ENCODE assay signal across 17 mouse cellular contexts in genomic region chr7:110387565-110387964, GRCm38 (mm10).
A peak's percentile ranks its signal among the peaks of the same experiment; 100 is the strongest.
DNase-seq lines count a peak whose midpoint lies in the region; ATAC-seq lines count a peak whose summit lies in the region.
"Had no signal": no experiment of that assay in that cellular context is flagged by ENCODE, and none has a peak within 500 bp of the region (broad histone marks: within the 10 kb centered on the region; RNA-seq: fewer than 3 reads in every experiment).

No protein-coding gene starts in this region.

- no peak overlapping the region for H3K9ac ChIP-seq in limb, embryonic 11.5 days (ENCODE audit: low read length)
- H3K9ac ChIP-seq: embryonic facial prominence, embryonic 12.5 days; lung, embryonic 14.5 days had no signal

- DNase-seq in heart, embryonic 10.5 days (ENCODE audit: low spot score) = no peak
- DNase-seq in heart, postnatal 14 days = no peak
- DNase-seq in limb, embryonic 11.5 days (ENCODE audit: low spot score) = no peak
- no peak for DNase-seq in limb, embryonic 10.5 days (ENCODE audit: low spot score)
- peak; percentile 46 for DNase-seq in A20 (ENCODE audit: low read depth, low spot score)
- DNase-seq in embryo, embryonic 11 days = peak; percentile 11
- DNase-seq in natural killer cell, adult 2 months (ENCODE audit: low spot score in 2 of 2) = no peak
- DNase-seq in gastrocnemius, postnatal 4 days (ENCODE audit: low spot score in 2 of 2) = no peak
- DNase-seq: adrenal gland, adult 2 months; cerebellum, adult 8-10 months; gastrocnemius, postnatal 36 days; heart, postnatal 4 days; kidney, postnatal 14 days; layer of hippocampus, adult 9-11 months; lung, embryonic 14.5 days; right cerebral cortex, postnatal 14 days had no signal

- intact Hi-C loops in heart, postnatal 14 days (cut with DNase I) = no loop called here

- peak overlapping the region; percentile 23; the same call in 1 of the 2 replicates for H3K27ac ChIP-seq in heart, embryonic 10.5 days
- 0 out of 2 replicates have a peak overlapping the region, but pooled peaks have one; percentile 14 for H3K27ac ChIP-seq in limb, embryonic 11.5 days (replicated peaks; ENCODE audit: low read depth, low read length)
- no peak overlapping the region for H3K27ac ChIP-seq in limb, embryonic 10.5 days

- H3K4me2 ChIP-seq in limb, embryonic 11.5 days (ENCODE audit: low read depth, severe bottlenecking) = no peak overlapping the region
- H3K4me2 ChIP-seq: embryonic facial prominence, embryonic 12.5 days; lung, embryonic 14.5 days had no signal

- H3K4me1 ChIP-seq in heart, embryonic 10.5 days = peaks cover 8% of the 10 kb centered on the region
- no peaks in the 10 kb centered on the region for H3K4me1 ChIP-seq in limb, embryonic 11.5 days (ENCODE audit: control insufficient read depth, insufficient read depth, low read length)
- no peaks in the 10 kb centered on the region for H3K4me1 ChIP-seq in limb, embryonic 10.5 days
- H3K4me1 ChIP-seq: embryonic facial prominence, embryonic 12.5 days had no signal

- H3K9me3 ChIP-seq in heart, embryonic 10.5 days = no peaks in the 10 kb centered on the region
- H3K9me3 ChIP-seq in limb, embryonic 11.5 days (ENCODE audit: control insufficient read depth, low read length) = no peaks in the 10 kb centered on the region
- no peaks in the 10 kb centered on the region for H3K9me3 ChIP-seq in limb, embryonic 10.5 days (replicated peaks)
- H3K9me3 ChIP-seq: embryonic facial prominence, embryonic 12.5 days had no signal

- H3K36me3 ChIP-seq in heart, embryonic 10.5 days = no peaks in the 10 kb centered on the region
- H3K36me3 ChIP-seq in limb, embryonic 11.5 days (ENCODE audit: control insufficient read depth, insufficient read depth, low read length) = no peaks in the 10 kb centered on the region
- H3K36me3 ChIP-seq in limb, embryonic 10.5 days = no peaks in the 10 kb centered on the region
- H3K36me3 ChIP-seq: embryonic facial prominence, embryonic 12.5 days had no signal

- WGBS in heart, embryonic 10.5 days = 47% methylated on average over 2 of the region's 2 CpGs
- 79% methylated on average over 2 of the region's 2 CpGs for WGBS in limb, embryonic 11.5 days
- WGBS in limb, embryonic 10.5 days = 85% methylated on average over 2 of the region's 2 CpGs

- H3K27me3 ChIP-seq in heart, embryonic 10.5 days (ENCODE audit: insufficient read depth, poor library complexity, severe bottlenecking) = no peaks in the 10 kb centered on the region
- no peaks in the 10 kb centered on the region for H3K27me3 ChIP-seq in limb, embryonic 11.5 days (ENCODE audit: control insufficient read depth, insufficient read depth, low read length)
- no peaks in the 10 kb centered on the region for H3K27me3 ChIP-seq in limb, embryonic 10.5 days (ENCODE audit: low read depth, poor library complexity, severe bottlenecking)
- H3K27me3 ChIP-seq: embryonic facial prominence, embryonic 12.5 days had no signal

- ATAC-seq in limb, embryonic 11.5 days (ENCODE audit: insufficient number of reproducible peaks, low FRiP score, low TSS enrichment, low read depth) = no peak

- no peak overlapping the region for H3K4me3 ChIP-seq in heart, embryonic 10.5 days
- H3K4me3 ChIP-seq in limb, embryonic 11.5 days (ENCODE audit: low read depth, low read length) = no peak overlapping the region
- no peak overlapping the region for H3K4me3 ChIP-seq in limb, embryonic 10.5 days
- H3K4me3 ChIP-seq: embryonic facial prominence, embryonic 12.5 days had no signal

Comparison
In these comparisons a context has a peak if more than half of its experiments do, and no peak if none do; other contexts are left out.
1. DNase-seq: peak in A20 (single experiment) and embryo, embryonic 11 days (single experiment); none in heart, embryonic 10.5 days (single experiment), heart, postnatal 14 days (0 of 2), limb, embryonic 11.5 days (single experiment), limb, embryonic 10.5 days (single experiment), natural killer cell, adult 2 months (0 of 2) and gastrocnemius, postnatal 4 days (0 of 2).